Mouse (Mus musculus): ENCODE data around the gene Actr5. TPM values are rescaled to one million over a fixed set of nuclear protein-coding genes. Genes with fewer than 3 reads are reported as not detected.

Gene Actr5
- polyA plus RNA-seq, 1 experiment = 9.4 TPM

GRCm38 (mm10) chr2:158612671-158613250 is 11.9 kb upstream of the Actr5 start:
- Histone ChIP-seq H3K27ac (ENCODE audit: insufficient read depth, low read depth, low read length) (no peak overlapping the region), H3K4me1 (ENCODE audit: control insufficient read depth, insufficient read depth, low read length) (peaks cover 2% of the 10 kb centered on the region; the same call in 1 of the 2 replicates), H3K4me3 (ENCODE audit: insufficient read depth, low read length) (no peak overlapping the region)
- TF ChIP-seq POLR2A (IDR thresholded peaks at IDR 0.05; ENCODE audit: borderline replicate concordance, low read depth, low read length) = no peak
- peak; percentile 8; the same call in 1 of the 2 replicates for TF ChIP-seq CTCF (IDR thresholded peaks at IDR 0.05; ENCODE audit: low read depth, low read length)

- TF ChIP-seq POLR2A (IDR thresholded peaks at IDR 0.05; ENCODE audit: borderline replicate concordance, low read depth, low read length) (no peak), CTCF (IDR thresholded peaks at IDR 0.05; ENCODE audit: low read depth, low read length) (peak; percentile 90)
- Histone ChIP-seq H3K4me1 (ENCODE audit: control insufficient read depth, insufficient read depth, low read length) (peaks cover 2% of the 10 kb centered on the region; the same call in 1 of the 2 replicates), H3K4me3 (ENCODE audit: insufficient read depth, low read length) (no peak overlapping the region), H3K27ac (ENCODE audit: insufficient read depth, low read depth, low read length) (no peak overlapping the region)
These were observed 10.9 kb upstream of the Actr5 start for GRCm38 (mm10) chr2:158613541-158614417.

- no peak for TF ChIP-seq CTCF (IDR thresholded peaks at IDR 0.05; ENCODE audit: low read depth, low read length)
- TF ChIP-seq POLR2A (IDR thresholded peaks at IDR 0.05; ENCODE audit: borderline replicate concordance, low read depth, low read length) = no peak
- peaks cover 2% of the 10 kb centered on the region; the same call in 1 of the 2 replicates for H3K4me1 ChIP-seq (ENCODE audit: control insufficient read depth, insufficient read depth, low read length)
- H3K27ac ChIP-seq (ENCODE audit: insufficient read depth, low read depth, low read length) = no peak overlapping the region
- H3K4me3 ChIP-seq (ENCODE audit: insufficient read depth, low read length) = no peak overlapping the region
These were observed 10.2 kb upstream of the Actr5 start for GRCm38 (mm10) chr2:158614418-158614955.

GRCm38 (mm10) chr2:158615161-158615680 is 9.5 kb upstream of the Actr5 start:
- no peak overlapping the region for H3K27ac ChIP-seq (ENCODE audit: insufficient read depth, low read depth, low read length)
- TF ChIP-seq POLR2A (IDR thresholded peaks at IDR 0.05; ENCODE audit: borderline replicate concordance, low read depth, low read length) = no peak
- no peak for TF ChIP-seq CTCF (IDR thresholded peaks at IDR 0.05; ENCODE audit: low read depth, low read length)
- no peak overlapping the region for H3K4me3 ChIP-seq (ENCODE audit: insufficient read depth, low read length)
- peaks cover 2% of the 10 kb centered on the region; the same call in 1 of the 2 replicates for H3K4me1 ChIP-seq (ENCODE audit: control insufficient read depth, insufficient read depth, low read length)

- no peak overlapping the region for H3K4me3 ChIP-seq (ENCODE audit: insufficient read depth, low read length)
These were observed 9.0 kb upstream of the Actr5 start for GRCm38 (mm10) chr2:158615702-158616101.

GRCm38 (mm10) chr2:158616296-158616695 is 8.4 kb upstream of the Actr5 start:
- TF ChIP-seq CTCF (IDR thresholded peaks at IDR 0.05; ENCODE audit: low read depth, low read length) (no peak), POLR2A (IDR thresholded peaks at IDR 0.05; ENCODE audit: borderline replicate concordance, low read depth, low read length) (no peak)
- no peak overlapping the region for H3K4me3 ChIP-seq (ENCODE audit: insufficient read depth, low read length)
- peaks cover 2% of the 10 kb centered on the region; the same call in 1 of the 2 replicates for H3K4me1 ChIP-seq (ENCODE audit: control insufficient read depth, insufficient read depth, low read length)
- H3K27ac ChIP-seq (ENCODE audit: insufficient read depth, low read depth, low read length) = no peak overlapping the region

More at GRCm38 (mm10) chr2:158615702-158616101, 9.0 kb upstream of the Actr5 start:
- Histone ChIP-seq H3K27ac (ENCODE audit: insufficient read depth, low read depth, low read length) (no peak overlapping the region), H3K4me1 (ENCODE audit: control insufficient read depth, insufficient read depth, low read length) (peaks cover 2% of the 10 kb centered on the region; the same call in 1 of the 2 replicates)
- TF ChIP-seq POLR2A (IDR thresholded peaks at IDR 0.05; ENCODE audit: borderline replicate concordance, low read depth, low read length) (no peak), CTCF (IDR thresholded peaks at IDR 0.05; ENCODE audit: low read depth, low read length) (no peak)

GRCm38 (mm10) chr2:158616790-158617189 is 7.9 kb upstream of the Actr5 start:
- TF ChIP-seq POLR2A (IDR thresholded peaks at IDR 0.05; ENCODE audit: borderline replicate concordance, low read depth, low read length) = no peak
- no peak for TF ChIP-seq CTCF (IDR thresholded peaks at IDR 0.05; ENCODE audit: low read depth, low read length)
- Histone ChIP-seq H3K4me3 (ENCODE audit: insufficient read depth, low read length) (no peak overlapping the region), H3K27ac (ENCODE audit: insufficient read depth, low read depth, low read length) (no peak overlapping the region), H3K4me1 (ENCODE audit: control insufficient read depth, insufficient read depth, low read length) (peaks cover 2% of the 10 kb centered on the region; the same call in 1 of the 2 replicates)

GRCm38 (mm10) chr2:158625231-158625630 is 543 bp downstream of the Actr5 start:
- peaks cover 6% of the 10 kb centered on the region; the same call in 1 of the 2 replicates for H3K4me1 ChIP-seq (ENCODE audit: control insufficient read depth, insufficient read depth, low read length)
- TF ChIP-seq POLR2A (IDR thresholded peaks at IDR 0.05; ENCODE audit: borderline replicate concordance, low read depth, low read length) (no peak), CTCF (IDR thresholded peaks at IDR 0.05; ENCODE audit: low read depth, low read length) (no peak)
- H3K27ac ChIP-seq (ENCODE audit: insufficient read depth, low read depth, low read length) = no peak overlapping the region
- H3K4me3 ChIP-seq (ENCODE audit: insufficient read depth, low read length) = peak overlapping the region; percentile 91

GRCm38 (mm10) chr2:158625697-158626096 is 1.0 kb downstream of the Actr5 start:
- TF ChIP-seq POLR2A (IDR thresholded peaks at IDR 0.05; ENCODE audit: borderline replicate concordance, low read depth, low read length) = no peak
- TF ChIP-seq CTCF (IDR thresholded peaks at IDR 0.05; ENCODE audit: low read depth, low read length) = no peak
- Histone ChIP-seq H3K27ac (ENCODE audit: insufficient read depth, low read depth, low read length) (no peak overlapping the region), H3K4me1 (ENCODE audit: control insufficient read depth, insufficient read depth, low read length) (peaks cover 6% of the 10 kb centered on the region; the same call in 1 of the 2 replicates), H3K4me3 (ENCODE audit: insufficient read depth, low read length) (peak overlapping the region; percentile 91)
